Mouse (Mus musculus) retina, adult 2 months (tissue): Measurements from ENCODE around the gene Cyp2a12.
"Not testable (repeated sequence)": the region's sequence is repeated elsewhere in the genome, so short reads cannot be mapped to it uniquely, and the experiment has no call there.

Source experiments
- DNase-seq: peaks from one replicate; pipeline ENCODE4 v3.0.0-alpha.2; 2012; ENCODE audit warnings: low read depth, low spot score

Cyp2a12 gene

GRCm38 (mm10) chr7:27028789-27029188 is at the start of gene Cyp2a12:
Cyp2a12 (plus strand) TSS chr7:27029081.
- no peak for DNase-seq

DNA sequence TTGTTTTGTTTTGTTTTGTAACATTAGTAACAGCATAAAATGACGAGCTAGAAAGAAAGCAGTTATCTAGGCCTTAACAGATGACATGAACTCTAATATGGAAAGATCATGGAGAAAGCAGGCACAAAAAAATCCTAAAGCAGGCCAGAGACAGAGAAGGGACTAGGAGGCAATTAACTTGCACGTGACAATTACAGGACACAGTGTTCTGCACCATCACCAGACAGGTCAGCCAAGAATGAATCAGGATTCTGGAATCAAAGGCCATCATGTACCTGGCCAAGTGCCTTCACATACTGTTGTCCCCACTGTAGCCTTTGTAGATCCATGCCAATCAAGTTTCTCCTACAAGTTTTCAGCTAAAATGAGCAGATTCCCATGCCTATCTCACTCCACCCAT is 47.4 kb upstream of the Cyp2a12 start:
- not testable (repeated sequence) for DNase-seq

- DNase-seq: not testable (repeated sequence)
These were observed 46.9 kb upstream of the Cyp2a12 start for GRCm38 (mm10) chr7:26981937-26982336.

GRCm38 (mm10) chr7:26982551-26982950 is 46.3 kb upstream of the Cyp2a12 start:
- DNase-seq: no peak

DNA sequence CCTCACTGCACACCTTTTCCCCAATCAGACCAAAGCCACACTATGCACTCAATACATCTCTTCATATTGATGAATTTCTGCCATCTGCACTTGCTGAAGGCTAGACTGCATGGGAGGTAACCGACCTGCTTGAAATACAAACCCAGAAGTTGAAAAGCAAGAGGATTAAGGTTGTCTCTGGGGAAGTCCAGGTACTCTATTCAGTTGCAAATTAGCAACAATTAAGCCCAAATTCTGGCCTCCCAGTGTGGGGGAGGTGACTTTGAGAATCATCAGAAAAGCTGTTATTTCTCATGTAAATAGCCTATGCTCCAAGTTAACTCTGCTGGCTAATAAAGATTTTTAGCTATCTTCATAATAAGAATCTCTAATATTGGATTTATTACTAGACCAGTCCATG is 45.7 kb upstream of the Cyp2a12 start:
- DNase-seq: not testable (repeated sequence)

GRCm38 (mm10) chr7:27026581-27026980 is 2.3 kb upstream of the Cyp2a12 start:
- DNase-seq: not testable (repeated sequence)

GRCm38 (mm10) chr7:27048886-27049285 is 20.0 kb downstream of the Cyp2a12 start:
- not testable (repeated sequence) for DNase-seq

GRCm38 (mm10) chr7:27059333-27059732 is 30.5 kb downstream of the Cyp2a12 start:
- not testable (repeated sequence) for DNase-seq

- DNase-seq: not testable (repeated sequence)
These were observed 31.0 kb downstream of the Cyp2a12 start for GRCm38 (mm10) chr7:27059896-27060295.

GRCm38 (mm10) chr7:27078641-27079040 is 49.8 kb downstream of the Cyp2a12 start:
- no peak for DNase-seq

DNA sequence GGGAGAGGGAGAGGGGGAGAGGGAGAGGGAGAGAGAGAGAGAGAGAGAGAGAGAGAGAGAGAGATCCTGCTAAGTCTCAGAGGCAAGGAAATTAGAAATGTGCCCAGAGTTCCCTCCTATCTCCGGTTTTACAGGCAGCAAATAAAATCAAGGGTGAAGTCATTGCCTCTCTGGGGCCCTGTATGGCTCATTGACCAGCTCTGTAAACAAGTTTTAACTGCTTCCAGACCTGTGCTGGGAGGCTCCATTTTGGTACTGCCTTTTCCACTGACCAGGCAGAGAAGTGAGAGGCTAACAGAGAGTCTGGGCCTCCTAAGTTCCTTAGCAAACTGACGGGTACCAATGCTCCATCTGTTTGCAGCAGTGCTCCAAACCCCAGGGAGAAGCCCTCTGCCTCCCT is 52.7 kb downstream of the Cyp2a12 start:
- DNase-seq: no peak
